Mouse (Mus musculus) lung, embryonic 16.5 days (tissue): ENCODE data around the gene Zfp324. TPM values are rescaled to one million over a fixed set of nuclear protein-coding genes. Genes with fewer than 3 reads are reported as not detected.
"Not testable (repeated sequence)": the region's sequence is repeated elsewhere in the genome, so short reads cannot be mapped to it uniquely, and the experiment has no call there.

Source experiments
- ATAC-seq: fragments of 200-750 bp; cut with Nextera tagmentation; 2 replicates; pipeline ENCODE4 v1.8.0; 2017; ENCODE audit warnings: low read depth, mild to moderate bottlenecking, moderate library complexity
- H3K27ac ChIP-seq: fragments of 300-500 bp; sonication (generic); 2 replicates; pipeline ENCODE4 v1.5.1; 2014; ENCODE audit warnings: mild to moderate bottlenecking, control low read depth, low read length
- H3K27me3 ChIP-seq: fragments of 300-500 bp; sonication (generic); 2 replicates; pipeline ENCODE4 v1.6.1; 2014; ENCODE audit warnings: low read depth, low read length, mixed read lengths; ENCODE audit not compliant: control insufficient read depth, insufficient read depth
- H3K36me3 ChIP-seq: fragments of 300-500 bp; sonication (generic); 2 replicates; pipeline ENCODE4 v1.6.1; 2014; ENCODE audit warnings: low read length; ENCODE audit not compliant: control insufficient read depth, insufficient read depth
- H3K4me1 ChIP-seq: fragments of 300-500 bp; sonication (generic); replicated peaks from 2 replicates; pipeline ENCODE4 v1.6.1; 2014; ENCODE audit warnings: low read length, mixed read lengths; ENCODE audit not compliant: control insufficient read depth, insufficient read depth
- H3K4me2 ChIP-seq: fragments of 300-500 bp; sonication (generic); 2 replicates; pipeline ENCODE4 v1.6.1; 2014; ENCODE audit warnings: low read depth, low read length, control low read depth
- H3K4me3 ChIP-seq: fragments of 300-500 bp; sonication (generic); 2 replicates; pipeline ENCODE4 v1.5.1; 2014; ENCODE audit warnings: mild to moderate bottlenecking, low read length, control low read depth
- H3K9ac ChIP-seq: fragments of 300-500 bp; sonication (generic); 2 replicates; pipeline ENCODE4 v1.6.1; 2014; ENCODE audit warnings: low read length, control low read depth
- H3K9me3 ChIP-seq: fragments of 300-500 bp; sonication (generic); 2 replicates; pipeline ENCODE4 v1.6.1; 2016; ENCODE audit warnings: low read length; ENCODE audit not compliant: control insufficient read depth
- WGBS: fragments of 180-500 bp; shearing (Covaris S2); extraction: QIAGEN DNeasy Blood & Tissue Kit; methylation state at CpG from one replicate; pipeline ENCODE4 v1.1.7; 2014; 5-methylcytosine and 5-hydroxymethylcytosine counted together
- polyA plus RNA-seq: library from polyadenylated mRNA; unstranded; fragments of >200 nt; fragmentation: Nextera tagmentation; extraction: Ambion mirVana; gene quantifications from 2 replicates; pipeline ENCODE4 v1.2.1, GENCODE M21; 2015

Zfp324 gene
- polyA plus RNA-seq, 1 experiment from 2014 or later: 9.7 TPM

GRCm38 (mm10) chr7:12933615-12934140 lies 32.0 kb upstream of the Zfp324 start:
- Histone ChIP-seq H3K27ac (no peak overlapping the region), H3K9me3 (no peaks in the 10 kb centered on the region), H3K4me2 (no peak overlapping the region), H3K4me3 (no peak overlapping the region), H3K4me1 (no peaks in the 10 kb centered on the region), H3K36me3 (no peaks in the 10 kb centered on the region), H3K9ac (no peak overlapping the region), H3K27me3 (no peaks in the 10 kb centered on the region)
- WGBS: 77% methylated on average over 4 of the region's 4 CpGs
- ATAC-seq: no peak

- H3K4me1 ChIP-seq: no peaks in the 10 kb centered on the region
- H3K4me2 ChIP-seq: no peak overlapping the region
- no peaks in the 10 kb centered on the region for H3K9me3 ChIP-seq
- no peaks in the 10 kb centered on the region for H3K27me3 ChIP-seq
- H3K9ac ChIP-seq: no peak overlapping the region
- H3K27ac ChIP-seq: no peak overlapping the region
- H3K4me3 ChIP-seq: no peak overlapping the region
- 56% methylated on average over 3 of the region's 3 CpGs for WGBS
- H3K36me3 ChIP-seq: no peaks in the 10 kb centered on the region
- no peak for ATAC-seq
Observed at GRCm38 (mm10) chr7:12934808-12935207, 30.8 kb upstream of the Zfp324 start.

- H3K4me2 ChIP-seq: not testable (repeated sequence)
- WGBS: 90% methylated on average over 4 of the region's 4 CpGs
Observed at GRCm38 (mm10) chr7:12937254-12937803, 28.3 kb upstream of the Zfp324 start.

GRCm38 (mm10) chr7:12940599-12940998 lies 25.0 kb upstream of the Zfp324 start:
- no peaks in the 10 kb centered on the region for H3K4me1 ChIP-seq
- H3K9ac ChIP-seq: no peak overlapping the region
- no peaks in the 10 kb centered on the region for H3K9me3 ChIP-seq
- 82% methylated on average over 4 of the region's 4 CpGs for WGBS
- ATAC-seq: no peak
- no peak overlapping the region for H3K4me2 ChIP-seq
- H3K36me3 ChIP-seq: no peaks in the 10 kb centered on the region
- no peak overlapping the region for H3K27ac ChIP-seq
- no peak overlapping the region for H3K4me3 ChIP-seq
- no peaks in the 10 kb centered on the region for H3K27me3 ChIP-seq

More at GRCm38 (mm10) chr7:12937254-12937803, 28.3 kb upstream of the Zfp324 start:
- H3K27me3 ChIP-seq, H3K4me3 ChIP-seq, ATAC-seq, H3K4me1 ChIP-seq, H3K36me3 ChIP-seq, H3K9me3 ChIP-seq, H3K27ac ChIP-seq, H3K9ac ChIP-seq: not testable (repeated sequence)

GRCm38 (mm10) chr7:12943488-12943887 lies 22.1 kb upstream of the Zfp324 start:
- H3K4me3 ChIP-seq: no peak overlapping the region
- H3K27ac ChIP-seq: no peak overlapping the region
- no peak overlapping the region for H3K4me2 ChIP-seq
- no peaks in the 10 kb centered on the region for H3K9me3 ChIP-seq
- H3K27me3 ChIP-seq: no peaks in the 10 kb centered on the region
- H3K9ac ChIP-seq: no peak overlapping the region
- H3K36me3 ChIP-seq: no peaks in the 10 kb centered on the region
- no peaks in the 10 kb centered on the region for H3K4me1 ChIP-seq
- no peak for ATAC-seq

GRCm38 (mm10) chr7:12949032-12949871 lies 16.4 kb upstream of the Zfp324 start:
- peak overlapping the region; percentile 57 for H3K4me3 ChIP-seq
- 7% methylated on average over 35 of the region's 35 CpGs for WGBS
- peak overlapping the region; percentile 86 for H3K4me2 ChIP-seq
- H3K27me3 ChIP-seq: no peaks in the 10 kb centered on the region
- H3K36me3 ChIP-seq: no peaks in the 10 kb centered on the region
- peaks cover 12% of the 10 kb centered on the region for H3K4me1 ChIP-seq
- H3K9me3 ChIP-seq: no peaks in the 10 kb centered on the region
- peak; percentile 98 for ATAC-seq
- peak overlapping the region; percentile 82 for H3K27ac ChIP-seq
- H3K9ac ChIP-seq: peak overlapping the region; percentile 75

- peak overlapping the region; percentile 82 for H3K27ac ChIP-seq
- peaks cover 12% of the 10 kb centered on the region for H3K4me1 ChIP-seq
- 3% methylated on average over 16 of the region's 16 CpGs for WGBS
- H3K36me3 ChIP-seq: no peaks in the 10 kb centered on the region
- peak overlapping the region; percentile 57 for H3K4me3 ChIP-seq
- peak overlapping the region; percentile 86 for H3K4me2 ChIP-seq
- H3K9me3 ChIP-seq: no peaks in the 10 kb centered on the region
- no peak; the same call in 1 of the 2 replicates for ATAC-seq
- H3K27me3 ChIP-seq: no peaks in the 10 kb centered on the region
- H3K9ac ChIP-seq: peak overlapping the region; percentile 75
Observed at GRCm38 (mm10) chr7:12949872-12950229, 15.8 kb upstream of the Zfp324 start.

GRCm38 (mm10) chr7:12954896-12955295 lies 10.7 kb upstream of the Zfp324 start:
- Histone ChIP-seq H3K4me3 (no peak overlapping the region), H3K9me3 (no peaks in the 10 kb centered on the region), H3K4me1 (peaks cover 8% of the 10 kb centered on the region), H3K27me3 (no peaks in the 10 kb centered on the region), H3K9ac (no peak overlapping the region), H3K4me2 (no peak overlapping the region), H3K27ac (no peak overlapping the region), H3K36me3 (no peaks in the 10 kb centered on the region)
- ATAC-seq: no peak
- WGBS: 43% methylated on average over 3 of the region's 3 CpGs

GRCm38 (mm10) chr7:12957511-12957910 lies 8.1 kb upstream of the Zfp324 start:
- Histone ChIP-seq H3K4me3 (no peak overlapping the region), H3K9ac (no peak overlapping the region), H3K27ac (no peak overlapping the region), H3K36me3 (no peaks in the 10 kb centered on the region), H3K4me2 (no peak overlapping the region), H3K4me1 (0 out of 2 replicates have a peak, but pooled peaks cover 2% of the 10 kb centered on the region), H3K9me3 (no peaks in the 10 kb centered on the region), H3K27me3 (no peaks in the 10 kb centered on the region)
- no peak for ATAC-seq
- WGBS: 64% methylated on average over 5 of the region's 5 CpGs
